Mouse (Mus musculus): ENCODE data around the gene Dync1i1. TPM values are rescaled to one million over a fixed set of nuclear protein-coding genes. Genes with fewer than 3 reads are reported as not detected.

The Dync1i1 gene
- polyA plus RNA-seq, 2 experiments from 2014 or later = not detected

- no peak for ATAC-seq
Measured at GRCm38 (mm10) chr6:5858901-5859598, 133.6 kb downstream of the Dync1i1 start.

- no peak for ATAC-seq
Measured at GRCm38 (mm10) chr6:5859630-5860029, 134.2 kb downstream of the Dync1i1 start.

- ATAC-seq = no peak
Measured at GRCm38 (mm10) chr6:5866091-5866490, 140.7 kb downstream of the Dync1i1 start.

- no peak for ATAC-seq
Measured at GRCm38 (mm10) chr6:5867221-5867620, 141.8 kb downstream of the Dync1i1 start.

GRCm38 (mm10) chr6:5871060-5871459 lies 145.6 kb downstream of the Dync1i1 start:
- ATAC-seq = no peak

- no peak for ATAC-seq
Measured at GRCm38 (mm10) chr6:5871581-5872298, 146.3 kb downstream of the Dync1i1 start.

- ATAC-seq = no peak
Measured at GRCm38 (mm10) chr6:5889341-5889740, 163.9 kb downstream of the Dync1i1 start.

- ATAC-seq = no peak
Measured at GRCm38 (mm10) chr6:5911295-5911694, 185.9 kb downstream of the Dync1i1 start.

GRCm38 (mm10) chr6:5915028-5915427 lies 189.6 kb downstream of the Dync1i1 start:
- ATAC-seq = no peak

- no peak for ATAC-seq
Measured at GRCm38 (mm10) chr6:5920670-5921069, 195.2 kb downstream of the Dync1i1 start.

GRCm38 (mm10) chr6:5922676-5923075 lies 197.2 kb downstream of the Dync1i1 start:
- ATAC-seq = no peak

- no peak for ATAC-seq
Measured at GRCm38 (mm10) chr6:5923148-5923547, 197.7 kb downstream of the Dync1i1 start.

- ATAC-seq = no peak
Measured at GRCm38 (mm10) chr6:5930140-5930539, 204.7 kb downstream of the Dync1i1 start.

- no peak for ATAC-seq
Measured at GRCm38 (mm10) chr6:5935587-5936353, 210.3 kb downstream of the Dync1i1 start.

GRCm38 (mm10) chr6:5949812-5950392 lies 224.5 kb downstream of the Dync1i1 start:
- no peak for ATAC-seq

- ATAC-seq = no peak
Measured at GRCm38 (mm10) chr6:5956316-5956913, 231.0 kb downstream of the Dync1i1 start.

GRCm38 (mm10) chr6:5960728-5961127 lies 235.3 kb downstream of the Dync1i1 start:
- ATAC-seq = no peak

GRCm38 (mm10) chr6:5961960-5962359 lies 236.5 kb downstream of the Dync1i1 start:
- ATAC-seq = no peak

GRCm38 (mm10) chr6:5966376-5966775 lies 240.9 kb downstream of the Dync1i1 start:
- ATAC-seq = no peak

- ATAC-seq = no peak
Measured at GRCm38 (mm10) chr6:5966806-5967445, 241.5 kb downstream of the Dync1i1 start.

- no peak for ATAC-seq
Measured at GRCm38 (mm10) chr6:5967545-5967944, 242.1 kb downstream of the Dync1i1 start.

GRCm38 (mm10) chr6:5969613-5970012 lies 244.2 kb downstream of the Dync1i1 start:
- ATAC-seq = no peak

All from activated CD4-positive, CD25-positive, alpha-beta regulatory T cell, adult 4 months (primary cell).